Mouse (Mus musculus): ENCODE data around the gene Vmn1r209. TPM values are rescaled to one million over a fixed set of nuclear protein-coding genes. Genes with fewer than 3 reads are reported as not detected.
"Not testable (repeated sequence)": the region's sequence is repeated elsewhere in the genome, so short reads cannot be mapped to it uniquely, and the experiment has no call there.

Gene Vmn1r209
- total RNA-seq (2015; ENCODE audit: low replicate concordance), result not detected in 2 replicates
- not detected in 2 replicates for total RNA-seq (2017; ENCODE audit: low replicate concordance)

DNA sequence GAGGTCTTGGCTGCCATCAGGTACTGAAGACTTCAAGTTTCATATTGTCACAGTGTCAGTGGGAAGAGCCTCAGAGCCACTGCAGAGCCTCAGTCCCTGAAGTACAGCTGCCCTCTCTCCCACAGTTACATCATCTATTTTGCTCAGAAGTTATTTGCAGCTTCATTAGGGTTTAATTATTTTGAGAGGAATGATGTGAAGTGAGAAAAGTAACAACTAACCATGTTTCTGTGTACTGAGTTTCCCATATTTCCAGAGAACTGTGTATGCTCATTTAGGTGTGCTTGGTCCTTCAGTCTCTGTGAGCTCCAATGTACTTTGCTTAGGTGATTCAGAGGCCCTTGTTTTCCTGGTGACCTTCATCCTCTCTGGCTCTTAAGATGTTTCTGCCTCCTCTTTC, at the start of gene Vmn1r209:
Vmn1r209 (minus strand) TSS at position 101 of the 400 bp plus-strand sequence.
- not testable (repeated sequence) for ATAC-seq (replicated peaks; ENCODE audit: low FRiP score, poor library complexity, severe bottlenecking)

DNA sequence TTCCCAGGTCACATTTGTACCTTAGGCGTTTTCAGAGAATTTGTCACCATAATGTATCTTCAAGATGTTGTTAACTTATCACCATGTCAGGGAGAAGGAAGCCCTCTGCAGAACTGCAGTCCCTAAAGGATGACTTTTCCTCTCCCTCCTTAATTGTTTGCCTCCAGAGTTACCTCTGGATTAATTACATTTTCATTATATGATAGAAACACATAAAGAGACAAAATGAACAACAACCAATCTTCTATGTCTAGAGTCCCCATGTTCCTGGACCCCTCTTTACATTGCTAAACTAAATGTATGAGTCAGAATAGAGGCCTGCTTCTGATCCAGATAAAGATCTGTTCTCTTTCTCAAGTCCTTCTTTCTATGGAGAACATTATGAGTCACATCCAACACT, 48.0 kb upstream of the Vmn1r209 start, which contains the start of gene Vmn1r211:
Vmn1r211 (minus strand) TSS at position 101 of the 400 bp plus-strand sequence.
- no peak for ATAC-seq (replicated peaks; ENCODE audit: low FRiP score, poor library complexity, severe bottlenecking)

DNA sequence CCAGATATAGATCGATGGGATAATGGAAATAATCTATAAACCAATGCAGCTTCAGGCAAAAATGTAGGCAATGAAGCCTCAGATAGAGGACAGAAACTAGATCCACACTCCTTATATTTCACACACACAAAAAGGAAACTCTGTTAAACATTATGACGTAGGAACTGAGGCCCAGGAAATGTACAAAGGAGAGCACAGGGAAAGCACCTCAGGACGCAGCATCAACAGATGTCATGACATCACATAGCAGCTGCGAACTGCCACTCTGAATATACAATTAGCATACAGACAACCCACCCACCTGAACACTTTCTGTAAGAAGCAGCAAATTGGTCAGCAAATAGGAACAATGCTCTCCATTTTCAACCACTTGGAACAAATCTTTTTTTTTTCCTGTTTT, 45.3 kb upstream of the Vmn1r209 start:
- no peak for ATAC-seq (replicated peaks; ENCODE audit: low FRiP score, poor library complexity, severe bottlenecking)

DNA sequence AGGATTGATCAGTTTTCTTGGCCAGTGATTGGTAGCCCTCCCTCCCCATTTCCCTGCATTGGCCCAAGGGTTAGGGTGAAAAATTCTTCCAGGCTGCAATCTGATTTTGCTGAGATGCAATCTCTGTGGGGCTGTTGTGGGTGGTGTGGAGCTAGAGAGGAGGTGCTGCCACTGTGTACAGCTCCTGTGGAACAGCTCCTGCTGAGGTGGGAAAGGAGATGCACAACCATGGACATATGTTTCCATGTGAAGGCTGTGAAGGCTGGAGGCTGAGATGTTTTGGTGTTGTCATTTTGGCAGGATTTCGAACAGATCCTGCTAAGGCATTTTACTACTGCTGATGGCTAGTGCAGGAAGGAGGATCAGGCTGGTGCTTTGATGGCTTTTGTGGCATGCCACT, 37.3 kb upstream of the Vmn1r209 start:
- no peak for ATAC-seq (replicated peaks; ENCODE audit: low FRiP score, poor library complexity, severe bottlenecking)

DNA sequence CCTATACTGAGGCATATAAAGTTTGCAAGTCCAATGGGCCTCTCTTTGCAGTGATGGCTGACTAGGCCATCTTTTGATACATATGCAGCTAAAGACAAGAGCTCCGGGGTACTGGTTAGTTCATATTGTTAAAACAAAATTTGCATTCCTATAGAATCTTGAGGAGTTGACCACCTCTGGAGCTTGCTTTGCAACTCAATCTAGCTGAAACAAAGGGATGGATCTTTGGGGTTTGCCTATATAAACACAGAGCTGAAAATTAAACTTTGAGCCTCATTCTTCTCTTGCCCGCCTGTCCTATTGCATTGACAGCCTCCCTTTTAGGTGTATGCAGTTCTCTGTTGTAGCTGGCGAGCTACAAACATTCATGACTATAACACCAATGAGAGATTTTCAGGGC, 34.8 kb upstream of the Vmn1r209 start:
- ATAC-seq (replicated peaks; ENCODE audit: low FRiP score, poor library complexity, severe bottlenecking), result not testable (repeated sequence)

DNA sequence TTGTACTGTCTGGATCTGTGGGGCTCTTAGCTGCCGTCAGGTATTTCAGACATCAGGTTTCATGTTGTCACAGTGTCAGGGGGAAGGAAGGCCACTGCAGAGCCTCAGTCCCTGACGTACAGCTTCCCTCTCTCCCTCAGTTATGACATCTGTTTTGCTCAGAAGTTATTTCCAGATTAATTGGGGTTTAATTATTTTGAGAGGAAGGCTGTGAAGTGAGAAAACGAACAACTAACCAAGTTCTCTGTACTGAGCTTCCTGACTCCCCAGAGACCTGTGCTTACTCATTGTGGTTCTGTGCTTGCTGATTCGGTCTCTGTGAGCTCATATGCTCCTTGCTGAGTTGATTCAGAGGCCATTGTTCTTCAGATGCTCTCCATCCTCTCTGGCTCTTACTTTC, 21.8 kb upstream of the Vmn1r209 start, which contains the start of gene Vmn1r210:
Vmn1r210 (minus strand) TSS at position 101 of the 400 bp plus-strand sequence.
- ATAC-seq (replicated peaks; ENCODE audit: low FRiP score, poor library complexity, severe bottlenecking), result no peak

DNA sequence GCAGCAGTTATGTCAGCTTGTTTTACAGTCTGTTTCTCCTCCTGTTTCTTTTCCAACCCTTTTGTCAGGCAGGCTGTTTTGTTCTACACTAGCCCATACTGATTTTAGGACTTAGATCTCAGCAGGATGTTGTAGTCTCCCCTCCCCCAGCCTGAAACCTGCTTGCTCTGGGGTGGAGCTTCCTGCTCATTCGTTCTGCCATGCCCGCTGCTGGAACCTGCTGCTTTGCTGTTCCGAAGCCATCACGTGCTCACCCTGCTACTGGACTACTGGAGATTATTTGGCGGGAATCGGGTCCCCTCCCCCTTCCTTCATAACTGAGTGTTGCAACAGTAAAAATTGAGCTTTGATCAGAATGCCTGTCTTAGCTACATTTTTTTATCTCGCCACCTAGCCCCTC, 19.9 kb upstream of the Vmn1r209 start:
- ATAC-seq (replicated peaks; ENCODE audit: low FRiP score, poor library complexity, severe bottlenecking), result not testable (repeated sequence)

DNA sequence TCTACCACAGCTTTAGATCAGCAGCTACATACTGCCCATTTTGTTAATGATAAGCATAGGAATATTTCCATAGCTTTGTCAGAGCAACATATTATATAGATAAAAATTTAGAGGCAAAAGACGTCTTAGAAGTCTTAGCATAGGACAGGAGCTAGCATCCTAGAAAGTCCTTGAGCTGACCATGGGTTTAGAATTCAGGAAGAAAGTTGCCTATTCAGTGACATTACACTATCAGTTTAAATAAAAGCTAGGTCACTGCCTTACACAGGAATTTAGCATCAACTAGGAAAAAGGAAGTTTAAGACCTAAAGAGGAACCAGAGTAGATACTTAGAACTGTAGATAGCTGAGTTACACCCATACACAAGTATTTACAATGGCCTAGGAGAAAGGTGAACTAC, 12.1 kb upstream of the Vmn1r209 start:
- not testable (repeated sequence) for ATAC-seq (replicated peaks; ENCODE audit: low FRiP score, poor library complexity, severe bottlenecking)

DNA sequence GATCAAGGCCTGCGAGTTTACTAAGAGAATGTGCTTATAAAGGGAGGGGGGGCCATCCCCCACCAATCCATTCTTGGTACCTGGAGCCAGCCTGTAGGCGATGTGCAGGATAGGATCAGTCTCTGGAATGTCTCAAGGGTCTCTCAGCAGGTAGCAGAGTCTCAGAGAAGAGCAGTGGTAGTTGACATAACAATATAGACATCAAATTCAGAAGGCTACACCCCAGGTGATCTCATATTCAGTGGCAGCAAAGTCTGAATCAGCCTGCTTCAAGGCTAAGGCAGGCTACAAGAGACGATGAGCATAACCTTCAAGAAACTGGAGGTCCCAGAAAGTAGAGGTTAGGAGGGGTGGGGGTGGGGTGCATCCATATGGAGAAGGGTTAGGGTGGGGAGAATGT, 21.4 kb downstream of the Vmn1r209 start:
- ATAC-seq (replicated peaks; ENCODE audit: low FRiP score, poor library complexity, severe bottlenecking), result not testable (repeated sequence)

DNA sequence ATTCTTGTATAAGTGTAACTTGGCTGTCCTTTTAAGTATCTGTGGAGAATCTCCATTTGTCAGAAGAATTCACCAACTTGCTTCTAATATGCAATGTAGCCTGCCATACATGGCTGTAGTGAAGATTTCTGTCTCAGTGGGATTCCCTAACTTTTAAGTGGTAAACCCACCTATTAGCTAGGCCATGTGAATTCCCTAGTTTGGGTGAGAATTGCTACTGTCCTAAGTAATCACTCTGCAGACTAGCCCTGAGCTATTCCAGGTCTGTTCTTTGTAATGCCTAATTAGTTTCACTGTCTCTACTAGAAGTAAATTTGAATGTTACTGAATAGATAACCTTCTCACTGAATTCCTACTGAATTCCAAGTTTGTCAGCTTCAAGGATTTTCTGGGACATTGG, 25.3 kb downstream of the Vmn1r209 start:
- not testable (repeated sequence) for ATAC-seq (replicated peaks; ENCODE audit: low FRiP score, poor library complexity, severe bottlenecking)

DNA sequence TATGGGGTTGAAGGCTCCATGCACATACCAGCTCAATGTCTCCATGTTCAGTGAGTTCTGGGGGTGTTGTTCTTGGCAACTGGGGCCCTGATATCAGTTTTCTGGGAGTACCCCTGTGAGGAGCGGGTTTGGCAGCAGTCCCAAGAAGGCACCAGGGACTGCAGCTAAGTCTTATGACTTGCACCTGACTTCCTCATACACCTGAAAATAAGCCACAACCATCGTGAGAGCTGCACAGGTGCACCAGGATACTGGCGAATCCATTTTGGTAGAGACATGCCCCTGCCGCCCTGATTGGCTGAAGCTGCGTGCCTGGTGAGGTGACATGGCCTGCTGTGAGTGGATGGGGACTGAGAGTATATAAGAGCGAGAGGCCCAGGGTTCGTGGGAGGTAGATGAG, 32.2 kb downstream of the Vmn1r209 start, which contains the start of gene Vmn1r208:
Vmn1r208 (minus strand) TSS at position 101 of the 400 bp plus-strand sequence.
- ATAC-seq (replicated peaks; ENCODE audit: low FRiP score, poor library complexity, severe bottlenecking), result not testable (repeated sequence)

DNA sequence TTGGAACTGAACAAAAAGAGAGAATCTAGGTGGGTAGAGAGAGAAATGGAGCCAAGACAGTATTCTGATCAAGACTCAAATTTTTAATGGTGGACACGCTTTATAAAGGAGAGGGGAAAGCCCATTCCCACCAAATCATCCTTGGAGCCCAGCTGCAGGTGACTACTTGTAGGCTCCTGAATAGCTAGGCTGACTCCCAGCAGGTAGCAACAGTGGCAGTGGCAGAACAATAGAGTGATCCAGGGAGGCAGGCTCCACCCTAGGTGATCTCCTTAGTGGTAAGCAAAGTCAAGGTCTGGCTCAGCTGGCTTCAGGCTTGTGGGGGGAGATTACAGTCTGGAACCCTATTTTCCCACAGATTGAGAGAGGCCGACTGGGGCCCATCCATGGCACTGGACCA, 37.9 kb downstream of the Vmn1r209 start:
- ATAC-seq (replicated peaks; ENCODE audit: low FRiP score, poor library complexity, severe bottlenecking), result not testable (repeated sequence)

Other genes with a start within 250 kb of the Vmn1r209 start
- not detected in 2 replicates for gene Vmn1r205, start 216.7 kb downstream of the Vmn1r209 start, total RNA-seq (2015; ENCODE audit: low replicate concordance)
- not detected in 2 replicates for gene Vmn1r205, start 216.7 kb downstream of the Vmn1r209 start, total RNA-seq (2017; ENCODE audit: low replicate concordance)
- gene Vmn1r206, start 185.4 kb downstream of the Vmn1r209 start, total RNA-seq (2015; ENCODE audit: low replicate concordance), result not detected in 2 replicates
- not detected in 2 replicates for gene Vmn1r206, start 185.4 kb downstream of the Vmn1r209 start, total RNA-seq (2017; ENCODE audit: low replicate concordance)
- not detected in 2 replicates for gene Vmn1r207-ps, start 80.1 kb downstream of the Vmn1r209 start, total RNA-seq (2015; ENCODE audit: low replicate concordance)
- not detected in 2 replicates for gene Vmn1r207-ps, start 80.1 kb downstream of the Vmn1r209 start, total RNA-seq (2017; ENCODE audit: low replicate concordance)
- not detected in 2 replicates for gene Vmn1r208, start 32.3 kb downstream of the Vmn1r209 start, total RNA-seq (2015; ENCODE audit: low replicate concordance)
- not detected in 2 replicates for gene Vmn1r208, start 32.3 kb downstream of the Vmn1r209 start, total RNA-seq (2017; ENCODE audit: low replicate concordance)
- not detected in 2 replicates for gene Vmn1r210, start 21.7 kb upstream of the Vmn1r209 start, total RNA-seq (2015; ENCODE audit: low replicate concordance)
- gene Vmn1r210, start 21.7 kb upstream of the Vmn1r209 start, total RNA-seq (2017; ENCODE audit: low replicate concordance), result not detected in 2 replicates
- gene Vmn1r211, start 47.9 kb upstream of the Vmn1r209 start, total RNA-seq (2015; ENCODE audit: low replicate concordance), result not detected in 2 replicates
- not detected in 2 replicates for gene Vmn1r211, start 47.9 kb upstream of the Vmn1r209 start, total RNA-seq (2017; ENCODE audit: low replicate concordance)
- gene Vmn1r212, start 74.5 kb upstream of the Vmn1r209 start, total RNA-seq (2015; ENCODE audit: low replicate concordance), result not detected in 2 replicates
- gene Vmn1r212, start 74.5 kb upstream of the Vmn1r209 start, total RNA-seq (2017; ENCODE audit: low replicate concordance), result not detected in 2 replicates
- not detected in 2 replicates for gene Vmn1r213, start 198.0 kb upstream of the Vmn1r209 start, total RNA-seq (2015; ENCODE audit: low replicate concordance)
- gene Vmn1r213, start 198.0 kb upstream of the Vmn1r209 start, total RNA-seq (2017; ENCODE audit: low replicate concordance), result not detected in 2 replicates
- gene Vmn1r214, start 220.7 kb upstream of the Vmn1r209 start, total RNA-seq (2015; ENCODE audit: low replicate concordance), result not detected in 2 replicates
- gene Vmn1r214, start 220.7 kb upstream of the Vmn1r209 start, total RNA-seq (2017; ENCODE audit: low replicate concordance), result not detected in 2 replicates

Data from erythroid progenitor cell, adult 5-6 weeks (primary cell).